Mouse (Mus musculus) embryonic facial prominence, embryonic 12.5 days (tissue): ENCODE data around the gene Lypd3. TPM values are rescaled to one million over a fixed set of nuclear protein-coding genes. Genes with fewer than 3 reads are reported as not detected.

Source experiments
- ATAC-seq: fragments of 200-750 bp; cut with Nextera tagmentation; 2 replicates; pipeline ENCODE4 v1.8.0; 2017; ENCODE audit not compliant: insufficient number of reproducible peaks, insufficient read depth, low FRiP score, low TSS enrichment
- H3K27ac ChIP-seq: fragments of 300-500 bp; sonication (generic); 2 replicates; pipeline ENCODE4 v1.5.1; 2016; ENCODE audit warnings: mild to moderate bottlenecking
- H3K27me3 ChIP-seq: fragments of 300-500 bp; sonication (generic); 2 replicates; pipeline ENCODE4 v1.6.1; 2016; ENCODE audit warnings: mild to moderate bottlenecking, moderate library complexity
- H3K36me3 ChIP-seq: fragments of 300-500 bp; sonication (generic); 2 replicates; pipeline ENCODE4 v1.6.1; 2016; ENCODE audit warnings: mild to moderate bottlenecking
- H3K4me1 ChIP-seq: fragments of 300-500 bp; sonication (generic); 2 replicates; pipeline ENCODE4 v1.6.1; 2016
- H3K4me2 ChIP-seq: fragments of 300-500 bp; sonication (generic); replicated peaks from 2 replicates; pipeline ENCODE4 v1.6.1; 2016; ENCODE audit warnings: mild to moderate bottlenecking, moderate library complexity
- H3K4me3 ChIP-seq: fragments of 300-500 bp; sonication (generic); 2 replicates; pipeline ENCODE4 v1.5.1; 2016; ENCODE audit warnings: mild to moderate bottlenecking
- H3K9ac ChIP-seq: fragments of 300-500 bp; sonication (generic); 2 replicates; pipeline ENCODE4 v1.6.1; 2016; ENCODE audit warnings: mild to moderate bottlenecking, moderate library complexity
- H3K9me3 ChIP-seq: fragments of 300-500 bp; sonication (generic); 2 replicates; pipeline ENCODE4 v1.6.1; 2016; ENCODE audit warnings: mild to moderate bottlenecking, moderate library complexity
- WGBS: fragments of 180-500 bp; shearing (Covaris S2); methylation state at CpG from one replicate; pipeline ENCODE4 v1.1.7; 2016; 5-methylcytosine and 5-hydroxymethylcytosine counted together
- polyA plus RNA-seq: library from polyadenylated mRNA; unstranded; fragments of >200 nt; fragmentation: Nextera tagmentation; extraction: Ambion mirVana; gene quantifications from 2 replicates; pipeline ENCODE4 v1.2.1, GENCODE M21; 2016

Lypd3 gene
- polyA plus RNA-seq, 1 experiment from 2014 or later, result 2.8 TPM

GRCm38 (mm10) chr7:24599211-24600067 is 36.9 kb upstream of the Lypd3 start:
- Histone ChIP-seq H3K27me3 (peaks cover 10% of the 10 kb centered on the region), H3K9me3 (no peaks in the 10 kb centered on the region), H3K4me3 (no peak overlapping the region), H3K4me2 (no peak overlapping the region), H3K9ac (no peak overlapping the region), H3K4me1 (peaks cover 7% of the 10 kb centered on the region), H3K36me3 (0 out of 2 replicates have a peak, but pooled peaks cover 3% of the 10 kb centered on the region), H3K27ac (no peak overlapping the region)
- ATAC-seq, result no peak
- 69% methylated on average over 15 of the region's 15 CpGs for WGBS

DNA sequence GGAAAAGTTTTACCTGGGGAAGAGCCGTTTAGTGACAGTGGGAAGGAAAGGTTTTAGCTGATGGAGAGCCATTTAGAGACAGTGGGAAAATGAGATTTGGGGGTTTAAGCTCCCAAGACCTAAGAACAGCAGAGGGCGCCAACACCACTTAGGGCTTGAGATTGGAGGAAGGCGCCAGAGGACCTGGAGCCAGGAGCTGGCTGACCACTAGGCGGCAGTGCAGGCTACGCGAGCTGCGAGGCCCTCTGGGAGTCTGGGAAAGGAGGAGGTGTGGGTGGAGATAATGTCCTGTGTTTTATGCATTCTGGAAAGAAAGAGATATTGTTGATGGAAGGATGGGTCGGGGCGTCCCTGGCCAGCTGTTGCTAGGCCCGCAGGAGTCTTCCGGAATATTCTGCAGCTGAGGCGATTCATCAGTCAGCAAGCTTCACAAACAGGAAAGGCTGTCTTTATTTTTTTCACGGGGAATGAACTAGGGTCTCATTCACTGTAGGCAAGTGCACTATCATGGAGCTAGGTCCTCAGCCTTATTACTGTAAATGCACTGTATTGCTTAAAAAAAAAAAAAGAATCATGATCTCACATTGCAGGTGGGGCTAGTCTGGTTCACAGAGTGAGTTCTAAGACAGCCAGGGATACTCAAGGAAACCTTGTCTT is 35.3 kb upstream of the Lypd3 start:
- no peak overlapping the region for H3K27ac ChIP-seq
- no peaks in the 10 kb centered on the region for H3K27me3 ChIP-seq
- peak overlapping the region; percentile 42; the same call in 1 of the 2 replicates for H3K9ac ChIP-seq
- H3K4me1 ChIP-seq, result no peaks in the 10 kb centered on the region
- no peaks in the 10 kb centered on the region for H3K9me3 ChIP-seq
- H3K4me3 ChIP-seq, result peak overlapping the region; percentile 14; the same call in 1 of the 2 replicates
- 6% methylated on average over 13 of the region's 13 CpGs for WGBS
- H3K36me3 ChIP-seq, result no peaks in the 10 kb centered on the region
- H3K4me2 ChIP-seq, result peak overlapping the region; percentile 41
- ATAC-seq, result no peak

- H3K4me1 ChIP-seq, result peaks cover 4% of the 10 kb centered on the region
- no peak overlapping the region for H3K27ac ChIP-seq
- peaks cover 17% of the 10 kb centered on the region for H3K27me3 ChIP-seq
- 90% methylated on average over 7 of the region's 7 CpGs for WGBS
- H3K4me2 ChIP-seq, result no peak overlapping the region
- H3K9me3 ChIP-seq, result no peaks in the 10 kb centered on the region
- no peak overlapping the region for H3K9ac ChIP-seq
- no peak for ATAC-seq
- H3K36me3 ChIP-seq, result peaks cover 8% of the 10 kb centered on the region; the same call in 1 of the 2 replicates
- no peak overlapping the region for H3K4me3 ChIP-seq
Observed at GRCm38 (mm10) chr7:24605561-24605960, 30.8 kb upstream of the Lypd3 start.

- H3K9me3 ChIP-seq, result no peaks in the 10 kb centered on the region
- 82% methylated on average over 7 of the region's 7 CpGs for WGBS
- H3K4me2 ChIP-seq, result no peak overlapping the region
Observed at GRCm38 (mm10) chr7:24606046-24606445, 30.3 kb upstream of the Lypd3 start.

GRCm38 (mm10) chr7:24608017-24608416 is 28.3 kb upstream of the Lypd3 start:
- peaks cover 8% of the 10 kb centered on the region; the same call in 1 of the 2 replicates for H3K36me3 ChIP-seq
- peaks cover 40% of the 10 kb centered on the region for H3K27me3 ChIP-seq
- H3K27ac ChIP-seq, result no peak overlapping the region
- no peak overlapping the region for H3K4me3 ChIP-seq
- H3K9me3 ChIP-seq, result no peaks in the 10 kb centered on the region
- no peak overlapping the region for H3K9ac ChIP-seq
- no peak overlapping the region for H3K4me2 ChIP-seq
- peak; percentile 43; the same call in 1 of the 2 replicates for ATAC-seq
- peaks cover 16% of the 10 kb centered on the region for H3K4me1 ChIP-seq
- 41% methylated on average over 6 of the region's 6 CpGs for WGBS

More at GRCm38 (mm10) chr7:24606046-24606445, 30.3 kb upstream of the Lypd3 start:
- Histone ChIP-seq H3K36me3 (peaks cover 8% of the 10 kb centered on the region; the same call in 1 of the 2 replicates), H3K4me3 (no peak overlapping the region), H3K4me1 (peaks cover 8% of the 10 kb centered on the region), H3K27ac (no peak overlapping the region), H3K9ac (no peak overlapping the region), H3K27me3 (peaks cover 22% of the 10 kb centered on the region)
- no peak for ATAC-seq

- WGBS, result 76% methylated on average over 8 of the region's 8 CpGs
- Histone ChIP-seq H3K4me3 (no peak overlapping the region), H3K9me3 (no peaks in the 10 kb centered on the region), H3K27me3 (peaks cover 46% of the 10 kb centered on the region), H3K4me1 (peaks cover 16% of the 10 kb centered on the region), H3K9ac (no peak overlapping the region), H3K27ac (no peak overlapping the region), H3K36me3 (peaks cover 8% of the 10 kb centered on the region; the same call in 1 of the 2 replicates), H3K4me2 (no peak overlapping the region)
- no peak for ATAC-seq
Observed at GRCm38 (mm10) chr7:24608561-24608960, 27.8 kb upstream of the Lypd3 start.

DNA sequence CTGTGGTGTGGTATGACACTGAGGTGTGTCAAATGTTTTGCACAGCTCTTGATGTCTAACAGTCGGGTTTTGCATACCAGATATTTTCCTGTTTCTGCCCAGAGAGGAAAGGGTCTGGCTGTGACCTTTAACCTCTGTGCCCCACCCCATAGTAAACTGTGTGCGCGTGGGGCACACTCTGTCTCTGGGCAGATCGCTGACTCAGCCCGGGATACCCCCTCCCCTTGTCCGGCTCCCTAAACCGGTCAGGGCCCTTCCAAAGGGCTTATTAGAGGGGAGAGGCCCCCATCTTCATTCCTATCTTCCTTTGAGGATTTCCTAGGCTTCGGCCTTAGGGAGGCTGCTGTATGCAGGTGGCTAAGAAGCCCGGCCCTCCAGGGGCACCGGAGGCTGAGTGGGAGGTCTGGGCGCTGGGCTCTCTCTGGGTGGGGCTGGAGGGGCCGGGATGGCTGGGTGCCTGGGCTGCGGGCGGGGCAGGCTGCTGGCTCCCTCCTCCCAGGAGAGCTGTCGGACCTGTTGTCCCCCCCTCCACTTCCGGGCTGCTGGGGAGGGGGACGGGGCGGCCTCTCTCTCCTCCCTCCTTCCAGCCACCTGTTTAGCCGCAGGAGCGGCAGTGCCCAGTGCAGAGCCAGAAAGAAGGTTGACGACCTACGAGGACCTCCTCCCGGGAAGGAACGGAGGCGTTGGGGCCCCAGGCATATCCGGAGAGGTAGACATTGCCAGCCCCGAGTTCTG is 26.0 kb upstream of the Lypd3 start, which contains the start of gene Phldb3:
TSS of gene Phldb3 (plus strand) at position 620 of the 735 bp plus-strand sequence.
- no peak for ATAC-seq

GRCm38 (mm10) chr7:24610879-24611494 is 25.4 kb upstream of the Lypd3 start:
- WGBS, result 1% methylated on average over 36 of the region's 36 CpGs
- no peak; the same call in 1 of the 2 replicates for ATAC-seq
- Histone ChIP-seq H3K27ac (0 out of 2 replicates have a peak overlapping the region, but pooled peaks have one; percentile 6), H3K9me3 (no peaks in the 10 kb centered on the region), H3K36me3 (peaks cover 8% of the 10 kb centered on the region; the same call in 1 of the 2 replicates), H3K9ac (peak overlapping the region; percentile 33; the same call in 1 of the 2 replicates), H3K4me3 (peak overlapping the region; percentile 34), H3K4me2 (peak overlapping the region; percentile 55), H3K4me1 (peaks cover 16% of the 10 kb centered on the region), H3K27me3 (peaks cover 47% of the 10 kb centered on the region)

More for the DNA sequence above, 26.0 kb upstream of the Lypd3 start, which contains the start of gene Phldb3:
- peaks cover 16% of the 10 kb centered on the region for H3K4me1 ChIP-seq
- peaks cover 8% of the 10 kb centered on the region; the same call in 1 of the 2 replicates for H3K36me3 ChIP-seq
- H3K4me2 ChIP-seq, result peak within 1 kb of the TSS; percentile 55
- H3K9ac ChIP-seq, result peak within 1 kb of the TSS; percentile 33; the same call in 1 of the 2 replicates
- H3K4me3 ChIP-seq, result peak within 1 kb of the TSS; percentile 34
- 0 out of 2 replicates have a peak within 1 kb of the TSS, but pooled peaks have one; percentile 6 for H3K27ac ChIP-seq
- peaks cover 47% of the 10 kb centered on the region for H3K27me3 ChIP-seq
- WGBS, result 3% methylated on average over 25 of the region's 27 CpGs
- H3K9me3 ChIP-seq, result no peaks in the 10 kb centered on the region

DNA sequence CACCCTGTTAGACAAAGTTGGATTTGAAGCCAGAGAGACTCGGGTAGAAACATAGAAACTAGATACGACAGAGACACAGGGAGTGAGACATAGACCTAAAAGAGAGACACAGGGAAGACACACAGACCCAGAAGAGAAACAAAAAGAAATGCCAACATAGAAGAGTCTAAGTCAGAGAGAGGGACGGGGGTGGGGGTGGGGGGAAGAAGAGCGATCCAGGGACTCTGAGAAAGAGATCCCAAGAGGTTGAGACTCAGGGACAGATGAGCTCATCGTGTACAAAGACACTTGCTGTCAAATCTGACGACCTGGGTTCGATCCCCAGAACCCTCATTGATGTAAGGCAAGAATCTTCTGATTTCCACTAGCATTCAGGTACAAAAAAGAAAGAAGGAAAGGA is 24.6 kb upstream of the Lypd3 start:
- H3K36me3 ChIP-seq, result peaks cover 8% of the 10 kb centered on the region; the same call in 1 of the 2 replicates
- 10% methylated on average over 7 of the region's 7 CpGs for WGBS
- no peak overlapping the region for H3K9ac ChIP-seq
- no peak overlapping the region for H3K27ac ChIP-seq
- no peak for ATAC-seq
- no peaks in the 10 kb centered on the region for H3K9me3 ChIP-seq
- H3K27me3 ChIP-seq, result peaks cover 47% of the 10 kb centered on the region
- H3K4me3 ChIP-seq, result peak overlapping the region; percentile 34
- peak overlapping the region; percentile 55 for H3K4me2 ChIP-seq
- H3K4me1 ChIP-seq, result peaks cover 16% of the 10 kb centered on the region

DNA sequence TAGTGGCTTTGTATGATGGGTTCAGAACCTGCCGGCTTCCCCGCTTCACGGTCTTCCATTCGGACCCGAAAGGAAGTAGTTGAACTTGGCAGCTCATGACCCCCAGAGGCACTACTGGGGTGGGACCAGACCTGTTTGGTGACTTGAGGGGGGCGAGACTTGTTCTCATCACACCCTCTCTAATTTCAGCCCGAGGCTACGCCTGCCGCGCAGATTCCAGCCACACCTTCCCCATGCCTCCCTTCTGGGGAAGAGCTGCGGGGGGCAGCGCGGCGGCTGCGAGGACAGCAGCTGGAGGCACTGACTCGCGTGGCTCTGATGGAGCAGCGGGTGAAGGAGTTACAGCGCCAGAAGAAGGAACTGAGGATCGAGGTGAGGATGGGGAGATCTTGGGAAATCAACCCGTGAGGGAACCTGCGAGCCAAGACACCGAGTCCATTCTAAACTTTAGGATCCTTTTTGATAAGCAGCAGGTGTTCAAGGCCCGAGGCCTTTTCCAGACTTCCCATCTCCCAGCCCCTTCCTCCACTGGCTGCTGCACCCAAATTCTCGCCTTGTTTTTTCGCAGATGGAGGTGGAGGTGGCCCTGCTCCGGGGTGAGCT is 23.9 kb upstream of the Lypd3 start:
- Histone ChIP-seq H3K27me3 (peaks cover 47% of the 10 kb centered on the region), H3K27ac (no peak overlapping the region), H3K36me3 (peaks cover 8% of the 10 kb centered on the region; the same call in 1 of the 2 replicates), H3K4me3 (0 out of 2 replicates have a peak overlapping the region, but pooled peaks have one; percentile 7), H3K4me2 (peak overlapping the region; percentile 39), H3K4me1 (peaks cover 16% of the 10 kb centered on the region), H3K9ac (no peak overlapping the region), H3K9me3 (no peaks in the 10 kb centered on the region)
- WGBS, result 4% methylated on average over 27 of the region's 27 CpGs
- ATAC-seq, result no peak
